Mouse (Mus musculus) CH12.LX (cell line): ENCODE data around the gene Chaf1a. TPM values are rescaled to one million over a fixed set of nuclear protein-coding genes. Genes with fewer than 3 reads are reported as not detected.
A peak's percentile ranks its signal among the peaks of the same experiment; 100 is the strongest.

Experiments
- DNase-seq: peaks from one replicate; pipeline ENCODE4 v3.0.0-alpha.2; 2013; ENCODE audit errors: extremely low read depth
- H3K27ac ChIP-seq: 2 replicates; pipeline ENCODE4 v1.5.1; 2012; ENCODE audit warnings: low read depth, mild to moderate bottlenecking, control low read depth, moderate library complexity; ENCODE audit not compliant: insufficient read depth
- H3K27me3 ChIP-seq: replicated peaks from 2 replicates; pipeline ENCODE3; 2012; ENCODE audit warnings: inconsistent platforms
- H3K36me3 ChIP-seq, 2 experiments: replicated peaks in 1 of 2; 2 replicates each; pipeline versions ENCODE3 to v1.6.1; 2012; ENCODE audit warnings: inconsistent platforms in 1 of 2, low read length in 1 of 2, mild to moderate bottlenecking in 1 of 2, mixed read lengths in 1 of 2, moderate library complexity in 1 of 2; ENCODE audit not compliant: control insufficient read depth in 1 of 2, insufficient read depth in 1 of 2
- H3K4me1 ChIP-seq, 2 experiments: 2 replicates each; pipeline ENCODE4 v1.6.1; 2012; ENCODE audit warnings: inconsistent platforms in 1 of 2, moderate library complexity in 1 of 2; ENCODE audit not compliant: insufficient read depth in 2 of 2, control insufficient read depth in 1 of 2
- H3K4me2 ChIP-seq: 2 replicates; pipeline ENCODE4 v1.6.1; 2012; ENCODE audit warnings: low read depth, mild to moderate bottlenecking, control low read depth; ENCODE audit not compliant: poor library complexity, insufficient read depth, severe bottlenecking
- H3K4me3 ChIP-seq, 3 experiments: fragments of 150-350 bp in 1 of 3; sonication (generic) in 1 of 3; replicated peaks in 1 of 3; 2 replicates each; pipeline versions ENCODE3 to v1.5.1; 2011 to 2012; ENCODE audit warnings: low read depth in 2 of 3, low read length in 2 of 3, mild to moderate bottlenecking in 2 of 3, moderate library complexity in 2 of 3, control low read depth in 1 of 3, improper control_type of control experiment in 1 of 3, inconsistent platforms in 1 of 3, mixed read lengths in 1 of 3; ENCODE audit not compliant: poor library complexity in 1 of 3
- H3K79me2 ChIP-seq: replicated peaks from 2 replicates; pipeline ENCODE4 v1.6.1; 2012; ENCODE audit warnings: mild to moderate bottlenecking, moderate library complexity; ENCODE audit not compliant: control insufficient read depth, poor library complexity, insufficient read depth, severe bottlenecking; ENCODE audit errors: extremely low read depth
- H3K9ac ChIP-seq: 2 replicates; pipeline ENCODE4 v1.6.1; 2012; ENCODE audit warnings: low read depth, mild to moderate bottlenecking, control low read depth, moderate library complexity; ENCODE audit not compliant: insufficient read depth
- H3K9me3 ChIP-seq: replicated peaks from 2 replicates; pipeline ENCODE3; 2012; ENCODE audit warnings: low read length, inconsistent platforms, mixed read lengths
- BHLHE40 ChIP-seq: IDR thresholded peaks from 2 replicates; pipeline ENCODE4 v1.6.1; 2011; ENCODE audit warnings: mild to moderate bottlenecking, low read depth, low read length, improper control_type of control experiment
- CHD1 ChIP-seq: IDR thresholded peaks from 2 replicates; pipeline ENCODE4 v1.6.1; 2012; ENCODE audit warnings: low read depth, low read length, improper control_type of control experiment, inconsistent platforms
- CHD2 ChIP-seq: IDR thresholded peaks from 2 replicates; pipeline ENCODE4 v1.6.1; 2011; ENCODE audit warnings: low read length, improper control_type of control experiment
- CTCF ChIP-seq, 2 experiments: IDR thresholded peaks in 1 of 2; conservative IDR thresholded peaks in 1 of 2; 2 replicates each; pipeline ENCODE4 v1.5.1; 2011 to 2012; ENCODE audit warnings: low read depth in 2 of 2, low read length in 2 of 2, improper control_type of control experiment in 1 of 2, inconsistent platforms in 1 of 2, mild to moderate bottlenecking in 1 of 2, moderate library complexity in 1 of 2
- E2F4 ChIP-seq: IDR thresholded peaks from 2 replicates; pipeline ENCODE4 v1.6.1; 2011; ENCODE audit warnings: low read depth, low read length, improper control_type of control experiment; ENCODE audit not compliant: insufficient replicate concordance
- ELF1 ChIP-seq: IDR thresholded peaks from 2 replicates; pipeline ENCODE4 v1.6.1; 2014; ENCODE audit warnings: low read depth, mild to moderate bottlenecking, inconsistent platforms, low read length, improper control_type of control experiment
- EP300 ChIP-seq: IDR thresholded peaks from 2 replicates; pipeline ENCODE4 v1.6.1; 2011; ENCODE audit warnings: low read length, improper control_type of control experiment
- ETS1 ChIP-seq: conservative IDR thresholded peaks from 2 replicates; pipeline ENCODE4 v1.6.1; 2012; ENCODE audit warnings: low read depth, mild to moderate bottlenecking, inconsistent platforms, low read length, improper control_type of control experiment, moderate library complexity
- GABPA ChIP-seq: IDR thresholded peaks from 2 replicates; pipeline ENCODE4 v1.6.1; 2012; ENCODE audit warnings: low read depth, low read length, improper control_type of control experiment, inconsistent platforms; ENCODE audit not compliant: insufficient replicate concordance
- HCFC1 ChIP-seq: IDR thresholded peaks from 2 replicates; pipeline ENCODE4 v1.6.1; 2012; ENCODE audit warnings: low read depth, mild to moderate bottlenecking, inconsistent platforms, low read length, improper control_type of control experiment
- IRF4 ChIP-seq: IDR thresholded peaks from 2 replicates; pipeline ENCODE4 v1.6.1; 2014; ENCODE audit warnings: low read depth, mild to moderate bottlenecking, inconsistent platforms, low read length, improper control_type of control experiment
- JUN ChIP-seq: IDR thresholded peaks from 2 replicates; pipeline ENCODE4 v1.6.1; 2011; ENCODE audit warnings: low read depth, mild to moderate bottlenecking, low read length, improper control_type of control experiment, moderate library complexity; ENCODE audit not compliant: insufficient read depth
- JUND ChIP-seq: conservative IDR thresholded peaks from 2 replicates; pipeline ENCODE4 v1.6.1; 2011; ENCODE audit warnings: low read depth, low read length, improper control_type of control experiment
- KAT2A ChIP-seq: IDR thresholded peaks from 2 replicates; pipeline ENCODE4 v1.6.1; 2012; ENCODE audit warnings: low read length, improper control_type of control experiment, inconsistent platforms; ENCODE audit not compliant: insufficient replicate concordance
- MAFK ChIP-seq: IDR thresholded peaks from 2 replicates; pipeline ENCODE4 v1.6.1; 2011; ENCODE audit warnings: low read length, improper control_type of control experiment; ENCODE audit not compliant: insufficient replicate concordance
- MAX ChIP-seq: IDR thresholded peaks from 2 replicates; pipeline ENCODE4 v1.6.1; 2011; ENCODE audit warnings: low read length, improper control_type of control experiment
- MAZ ChIP-seq: IDR thresholded peaks from 2 replicates; pipeline ENCODE4 v1.6.1; 2012; ENCODE audit warnings: low read depth, mild to moderate bottlenecking, inconsistent platforms, low read length, improper control_type of control experiment, moderate library complexity
- MEF2A ChIP-seq: IDR thresholded peaks from 2 replicates; pipeline ENCODE4 v1.6.1; 2014; ENCODE audit warnings: low read depth, mild to moderate bottlenecking, inconsistent platforms, low read length, improper control_type of control experiment, borderline replicate concordance
- MXI1 ChIP-seq: IDR thresholded peaks from 2 replicates; pipeline ENCODE4 v1.6.1; 2011; ENCODE audit warnings: mild to moderate bottlenecking, low read depth, low read length, improper control_type of control experiment
- MYC ChIP-seq: IDR thresholded peaks from 2 replicates; pipeline ENCODE4 v1.6.1; 2011; ENCODE audit warnings: low read depth, mild to moderate bottlenecking, improper control_type of control experiment, low read length
- NELFE ChIP-seq: IDR thresholded peaks from 2 replicates; pipeline ENCODE4 v1.6.1; 2011; ENCODE audit warnings: low read depth, low read length, improper control_type of control experiment
- NRF1 ChIP-seq: IDR thresholded peaks from 2 replicates; pipeline ENCODE4 v1.6.1; 2014; ENCODE audit warnings: low read depth, mild to moderate bottlenecking, inconsistent platforms, low read length, improper control_type of control experiment, moderate library complexity
- PAX5 ChIP-seq: IDR thresholded peaks from 2 replicates; pipeline ENCODE4 v1.6.1; 2012; ENCODE audit warnings: low read length, inconsistent platforms, mixed read lengths
- POLR2A ChIP-seq: IDR thresholded peaks from 2 replicates; pipeline ENCODE4 v1.6.1; 2011; ENCODE audit warnings: low read depth, mild to moderate bottlenecking, improper control_type of control experiment, low read length
- POLR2AphosphoS2 ChIP-seq: IDR thresholded peaks from 2 replicates; pipeline ENCODE4 v1.6.1; 2011; ENCODE audit warnings: low read depth, low read length, improper control_type of control experiment
- RAD21 ChIP-seq: IDR thresholded peaks from 2 replicates; pipeline ENCODE4 v1.6.1; 2011; ENCODE audit warnings: low read depth, mild to moderate bottlenecking, low read length, improper control_type of control experiment, moderate library complexity
- RCOR1 ChIP-seq: conservative IDR thresholded peaks from 2 replicates; pipeline ENCODE4 v1.6.1; 2012; ENCODE audit warnings: low read depth, mild to moderate bottlenecking, inconsistent platforms, low read length, improper control_type of control experiment
- SIN3A ChIP-seq: IDR thresholded peaks from 2 replicates; pipeline ENCODE4 v1.6.1; 2012; ENCODE audit warnings: low read length, improper control_type of control experiment, inconsistent platforms
- SMC3 ChIP-seq: IDR thresholded peaks from 2 replicates; pipeline ENCODE4 v1.6.1; 2011; ENCODE audit warnings: low read depth, low read length, improper control_type of control experiment
- TBP ChIP-seq: conservative IDR thresholded peaks from 2 replicates; pipeline ENCODE4 v1.6.1; 2011; ENCODE audit warnings: low read depth, low read length, improper control_type of control experiment
- TCF12 ChIP-seq: IDR thresholded peaks from 2 replicates; pipeline ENCODE4 v1.6.1; 2014; ENCODE audit warnings: low read depth, mild to moderate bottlenecking, inconsistent platforms, low read length, improper control_type of control experiment
- UBTF ChIP-seq: IDR thresholded peaks from 2 replicates; pipeline ENCODE4 v1.6.1; 2012; ENCODE audit warnings: low read depth, mild to moderate bottlenecking, inconsistent platforms, low read length, improper control_type of control experiment, moderate library complexity
- USF1 ChIP-seq: IDR thresholded peaks from 2 replicates; pipeline ENCODE4 v1.6.1; 2014; ENCODE audit warnings: low read depth, mild to moderate bottlenecking, inconsistent platforms, low read length, improper control_type of control experiment
- USF2 ChIP-seq: conservative IDR thresholded peaks from 2 replicates; pipeline ENCODE4 v1.6.1; 2011; ENCODE audit warnings: low read depth, low read length, improper control_type of control experiment
- ZC3H11A ChIP-seq: IDR thresholded peaks from 2 replicates; pipeline ENCODE4 v1.6.1; 2012; ENCODE audit warnings: low read depth, mild to moderate bottlenecking, inconsistent platforms, low read length, improper control_type of control experiment
- ZKSCAN1 ChIP-seq: IDR thresholded peaks from 2 replicates; pipeline ENCODE4 v1.6.1; 2012; ENCODE audit warnings: low read depth, inconsistent platforms, low read length, improper control_type of control experiment, borderline replicate concordance
- ZMIZ1 ChIP-seq: IDR thresholded peaks from 2 replicates; pipeline ENCODE4 v1.6.1; 2012; ENCODE audit warnings: low read depth, mild to moderate bottlenecking, inconsistent platforms, low read length, improper control_type of control experiment
- ZNF384 ChIP-seq: IDR thresholded peaks from 2 replicates; pipeline ENCODE4 v1.6.1; 2012; ENCODE audit warnings: low read depth, low read length, improper control_type of control experiment, inconsistent platforms
- dilution Hi-C: fragments of 300-500 bp; cut with MboI; formaldehyde crosslinking; loops from 2 replicates; pipeline ENCODE4 v1.14.3; 2020; ENCODE audit warnings: low sequenced_read_pairs; ENCODE audit not compliant: extremely low pct_unique_long_range_greater_than_20kb, extremely low pct_ligation_motif_present
- in situ Hi-C: fragments of 300-500 bp; cut with MboI; formaldehyde crosslinking; loops from 3 replicates; pipeline ENCODE4 v1.14.3; 2019; ENCODE audit warnings: low sequenced_read_pairs, low pct_ligation_motif_present, low pct_unique_long_range_greater_than_20kb, mixed read lengths
- polyA plus RNA-seq: library from polyadenylated mRNA; unstranded; fragments of >175 nt; gene quantifications from 2 replicates; pipeline ENCODE4 v1.2.1, GENCODE M21; 2012; ENCODE audit warnings: low read depth; ENCODE audit not compliant: insufficient read length
- total RNA-seq, 2 experiments: library from RNA; depleted of rRNA; stranded (reverse); fragments of 300-350 nt in 1 of 2; fragments of >200 nt in 1 of 2; gene quantifications; 2 replicates each; pipeline ENCODE4 v1.2.3; 2012 to 2014

The Chaf1a gene
- total RNA-seq (2012; rRNA removed) (39.3 and 55.0 TPM in 2 replicates), total RNA-seq (2014; rRNA removed) (18.4 and 18.6 TPM in 2 replicates), polyA plus RNA-seq (97.1 and 135 TPM in 2 replicates)

DNA sequence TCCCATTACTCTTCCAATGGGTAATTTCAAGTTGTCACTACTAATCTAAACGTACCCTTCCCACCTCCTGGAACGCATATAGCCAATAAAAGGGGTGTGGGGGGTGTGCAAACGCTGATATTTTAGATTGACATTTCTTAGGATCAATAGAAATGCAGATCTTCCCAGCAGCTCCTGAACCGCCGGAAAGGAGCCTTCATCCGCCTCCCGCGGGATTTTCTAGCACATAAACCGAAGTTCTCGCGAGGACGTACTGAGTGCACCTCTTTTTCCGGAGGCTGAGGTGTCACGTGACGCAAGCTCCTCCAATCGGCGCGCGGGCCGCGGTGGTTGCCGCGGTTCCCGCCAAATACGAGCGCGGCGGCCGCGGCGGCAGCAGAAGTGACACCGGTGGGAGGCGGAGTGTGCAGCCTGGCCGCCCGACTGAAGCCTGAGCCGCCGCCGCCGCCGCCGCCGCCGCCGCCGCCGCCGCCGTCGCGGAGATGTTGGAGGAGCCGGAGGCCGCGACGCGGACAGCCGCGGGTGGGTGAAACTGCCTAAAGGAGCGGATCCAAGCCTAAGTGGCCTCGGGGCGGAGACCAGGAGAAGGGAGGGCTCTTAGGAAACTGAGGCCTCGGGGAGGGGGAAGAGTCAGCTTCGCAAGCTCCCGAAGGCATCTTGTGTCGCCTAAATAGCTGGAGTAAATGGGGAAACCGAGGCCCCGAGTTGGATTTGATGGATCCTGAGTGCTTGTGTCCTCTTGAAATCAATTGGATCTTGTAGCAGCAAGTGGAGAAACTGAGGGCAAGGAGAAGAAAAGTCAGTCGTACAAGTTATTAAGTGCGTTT is at the start of gene Chaf1a:
Gene Chaf1a (plus strand): TSS at position 410 of the 827 bp plus-strand sequence.
- H3K27me3 ChIP-seq: no peaks in the 10 kb centered on the region
- H3K79me2 ChIP-seq: peaks cover 60% of the 10 kb centered on the region
- no peaks in the 10 kb centered on the region for H3K9me3 ChIP-seq
- H3K4me3 ChIP-seq: peak within 1 kb of the TSS; percentile 78 to 89 (median 80)
- peak; percentile 99 for DNase-seq
- dilution Hi-C loops: no loop called here
- H3K4me1 ChIP-seq: peaks cover 0 to 39% of the 10 kb centered on the region in 2 experiments; a peak in 2 of 4 replicates
- peaks cover 12 to 26% of the 10 kb centered on the region in 2 experiments for H3K36me3 ChIP-seq
- in situ Hi-C loops: loop anchor here (5.0 kb wide), 1 partner anchor 37 kb away; the partner anchor contains the start of genes Hdgfl2 and Ubxn6
- H3K9ac ChIP-seq: peak within 1 kb of the TSS; percentile 82
- H3K4me2 ChIP-seq: peak within 1 kb of the TSS; percentile 81
- TF ChIP-seq IRF4 (no peak), TBP (peak; percentile 84), EP300 (no peak), KAT2A (peak; percentile 53; the same call in 1 of the 2 replicates), USF1 (peak; percentile 99), ZMIZ1 (peak; percentile 75; the same call in 1 of the 2 replicates), MAX (peak; percentile 97), NELFE (peak; percentile 76), GABPA (no peak), BHLHE40 (peak; percentile 66), POLR2AphosphoS2 (peak; percentile 77; the same call in 1 of the 2 replicates), ETS1 (no peak), ZNF384 (no peak), PAX5 (no peak), ELF1 (peak; percentile 88), ZC3H11A (no peak), CTCF (conservative IDR thresholded peaks at IDR 0.05 in 1 of 2, IDR thresholded peaks at IDR 0.05 in 1 of 2; ENCODE audit: low read depth in 2 of 2, low read length in 2 of 2) (no peak), RAD21 (no peak), TCF12 (peak; percentile 52), ZKSCAN1 (no peak), POLR2A (peak; percentile 86), NRF1 (no peak), SMC3 (no peak), MXI1 (no peak; the same call in 1 of the 2 replicates), HCFC1 (peak; percentile 74), CHD2 (peak; percentile 99), CHD1 (no peak), JUND (no peak), JUN (no peak), E2F4 (peak; percentile 80; the same call in 1 of the 2 replicates), MYC (no peak), MAZ (no peak), RCOR1 (no peak), UBTF (no peak), MEF2A (no peak), SIN3A (peak; percentile 80), USF2 (peak; percentile 98), MAFK (no peak)
- H3K27ac ChIP-seq: peak within 1 kb of the TSS; percentile 35; the same call in 1 of the 2 replicates
